Mouse (Mus musculus): ENCODE data around the gene Gm10471. TPM values are rescaled to one million over a fixed set of nuclear protein-coding genes. Genes with fewer than 3 reads are reported as not detected.
"Not testable (repeated sequence)": the region's sequence is repeated elsewhere in the genome, so short reads cannot be mapped to it uniquely, and the experiment has no call there.

Gm10471 gene
- 0.12 and 0.21 TPM in 2 replicates for polyA plus RNA-seq (2015; fragmentation: Nextera tagmentation; extraction: Ambion mirVana)

DNA sequence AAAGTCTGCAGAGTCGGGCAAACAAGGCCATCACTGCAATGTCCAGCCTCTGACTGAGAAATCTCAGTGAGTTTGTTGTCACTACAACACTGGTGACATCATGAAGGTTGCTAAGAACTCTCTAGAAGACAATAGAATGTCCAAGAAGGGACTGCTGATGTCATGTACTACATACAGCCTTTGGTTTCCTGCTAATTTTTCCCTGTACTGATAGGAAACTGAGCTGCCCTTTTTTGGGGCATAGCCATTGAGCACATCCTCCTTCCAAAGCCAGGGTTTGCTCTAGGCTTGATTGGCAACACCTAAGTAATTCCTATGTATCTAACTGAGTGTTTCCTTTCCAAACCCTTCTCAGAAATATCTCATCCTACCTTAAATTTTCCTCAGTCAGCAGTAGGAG lies at the start of gene Gm10471:
TSS of gene Gm10471 (minus strand) at position 101 of the 400 bp plus-strand sequence.
- not testable (repeated sequence) for ATAC-seq (ENCODE audit: low FRiP score, low read depth); H3K9me3 ChIP-seq
- 87% methylated on average over 1 of the region's 1 CpGs for WGBS

GRCm38 (mm10) chr5:26121321-26121720 lies 32.2 kb upstream of the Gm10471 start, which contains the start of gene Gm10220:
TSS of gene Gm10220 (minus strand) at chr5:26121421.
- not testable (repeated sequence) for H3K4me2 ChIP-seq; H3K36me3 ChIP-seq; H3K4me1 ChIP-seq (replicated peaks); H3K4me3 ChIP-seq; H3K9ac ChIP-seq; ATAC-seq (ENCODE audit: low FRiP score, low read depth); H3K9me3 ChIP-seq; H3K27me3 ChIP-seq; H3K27ac ChIP-seq (replicated peaks)
- no CpG with 5 or more reads among the region's 3 CpGs for WGBS

More for the DNA sequence above, at the start of gene Gm10471:
- not testable (repeated sequence) for H3K4me1 ChIP-seq (replicated peaks); H3K4me2 ChIP-seq; H3K36me3 ChIP-seq; H3K27ac ChIP-seq (replicated peaks); H3K9ac ChIP-seq; H3K4me3 ChIP-seq; H3K27me3 ChIP-seq

DNA sequence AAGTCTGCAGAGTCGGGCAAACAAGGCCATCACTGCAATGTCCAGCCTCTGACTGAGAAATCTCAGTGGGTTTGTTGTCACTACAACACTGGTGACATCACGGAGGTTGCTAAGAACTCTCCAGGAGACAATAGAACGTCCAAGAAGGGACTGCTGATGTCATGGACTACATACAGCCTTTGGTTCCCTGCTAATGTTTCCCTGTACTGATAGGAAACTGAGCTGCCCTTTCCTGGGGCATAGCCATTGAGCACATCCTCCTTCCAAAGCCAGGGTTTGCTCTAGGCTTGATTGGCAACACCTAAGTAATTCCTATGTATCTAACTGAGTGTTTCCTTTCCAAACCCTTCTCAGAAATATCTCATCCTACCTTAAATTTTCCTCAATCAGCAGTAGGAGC lies 16.2 kb upstream of the Gm10471 start, which contains the start of gene 5031410I06Rik:
TSS of gene 5031410I06Rik (minus strand) at position 101 of the 400 bp plus-strand sequence.
- H3K27me3 ChIP-seq; H3K4me1 ChIP-seq (replicated peaks); H3K4me3 ChIP-seq; H3K9ac ChIP-seq; H3K36me3 ChIP-seq; ATAC-seq (ENCODE audit: low FRiP score, low read depth); H3K9me3 ChIP-seq; H3K4me2 ChIP-seq; H3K27ac ChIP-seq (replicated peaks): not testable (repeated sequence)
- WGBS: no CpG with 5 or more reads among the region's 3 CpGs

- H3K36me3 ChIP-seq; H3K4me3 ChIP-seq; H3K9ac ChIP-seq; H3K27ac ChIP-seq (replicated peaks); H3K4me1 ChIP-seq (replicated peaks); H3K9me3 ChIP-seq; ATAC-seq (ENCODE audit: low FRiP score, low read depth); H3K4me2 ChIP-seq; H3K27me3 ChIP-seq: not testable (repeated sequence)
These were observed 10.1 kb downstream of the Gm10471 start for GRCm38 (mm10) chr5:26079023-26079422.

GRCm38 (mm10) chr5:26070716-26071115 lies 18.4 kb downstream of the Gm10471 start:
- no peaks in the 10 kb centered on the region for H3K4me1 ChIP-seq (replicated peaks)
- H3K4me3 ChIP-seq: no peak overlapping the region
- H3K9me3 ChIP-seq: no peaks in the 10 kb centered on the region
- no peaks in the 10 kb centered on the region for H3K36me3 ChIP-seq
- no peak for ATAC-seq (ENCODE audit: low FRiP score, low read depth)
- 92% methylated on average over 24 of the region's 24 CpGs for WGBS
- H3K9ac ChIP-seq: no peak overlapping the region
- H3K27ac ChIP-seq (replicated peaks): no peak overlapping the region
- no peaks in the 10 kb centered on the region for H3K27me3 ChIP-seq
- H3K4me2 ChIP-seq: no peak overlapping the region

DNA sequence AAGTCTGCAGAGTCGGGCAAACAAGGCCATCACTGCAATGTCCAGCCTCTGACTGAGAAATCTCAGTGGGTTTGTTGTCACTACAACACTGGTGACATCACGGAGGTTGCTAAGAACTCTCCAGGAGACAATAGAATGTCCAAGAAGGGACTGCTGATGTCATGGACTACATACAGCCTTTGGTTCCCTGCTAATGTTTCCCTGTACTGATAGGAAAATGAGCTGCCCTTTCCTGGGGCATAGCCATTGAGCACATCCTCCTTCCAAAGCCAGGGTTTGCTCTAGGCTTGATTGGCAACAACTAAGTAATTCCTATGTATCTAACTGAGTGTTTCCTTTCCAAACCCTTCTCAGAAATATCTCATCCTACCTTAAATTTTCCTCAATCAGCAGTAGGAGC lies 30.6 kb downstream of the Gm10471 start, which contains the start of gene Gm7347:
TSS of gene Gm7347 (minus strand) at position 101 of the 400 bp plus-strand sequence.
- not testable (repeated sequence) for H3K4me2 ChIP-seq; H3K36me3 ChIP-seq; H3K9me3 ChIP-seq; H3K9ac ChIP-seq; H3K4me3 ChIP-seq; ATAC-seq (ENCODE audit: low FRiP score, low read depth); H3K27me3 ChIP-seq; H3K4me1 ChIP-seq (replicated peaks); H3K27ac ChIP-seq (replicated peaks)
- no CpG with 5 or more reads among the region's 2 CpGs for WGBS

DNA sequence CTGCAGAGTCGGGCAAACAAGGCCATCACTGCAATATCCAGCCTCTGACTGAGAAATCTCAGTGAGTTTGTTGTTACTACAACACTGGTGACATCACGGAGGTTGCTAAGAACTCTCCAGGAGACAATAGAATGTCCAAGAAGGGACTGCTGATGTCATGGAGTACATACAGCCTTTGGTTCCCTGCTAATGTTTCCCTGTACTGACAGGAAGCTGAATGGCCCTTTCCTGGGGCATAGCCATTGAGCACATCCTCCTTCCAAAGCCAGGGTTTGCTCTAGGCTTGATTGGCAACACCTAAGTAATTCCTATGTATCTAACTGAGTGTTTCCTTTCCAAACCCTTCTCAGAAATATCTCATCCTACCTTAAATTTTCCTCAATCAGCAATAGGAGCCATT lies 49.6 kb downstream of the Gm10471 start, which contains the start of gene Speer4a:
TSS of gene Speer4a (minus strand) at position 101 of the 400 bp plus-strand sequence.
- WGBS: 81% methylated on average over 2 of the region's 2 CpGs
- H3K9me3 ChIP-seq; H3K4me1 ChIP-seq (replicated peaks); H3K4me3 ChIP-seq; H3K9ac ChIP-seq; H3K27me3 ChIP-seq; H3K4me2 ChIP-seq; H3K27ac ChIP-seq (replicated peaks); ATAC-seq (ENCODE audit: low FRiP score, low read depth); H3K36me3 ChIP-seq: not testable (repeated sequence)

Other genes starting within 250 kb of the Gm10471 start
- not detected in 2 replicates for gene Gm21663, start 146.9 kb downstream of the Gm10471 start, polyA plus RNA-seq (2015; fragmentation: Nextera tagmentation; extraction: Ambion mirVana)
- 0.10 and 0.18 TPM in 2 replicates for gene Gm21671, start 134.9 kb downstream of the Gm10471 start, polyA plus RNA-seq (2015; fragmentation: Nextera tagmentation; extraction: Ambion mirVana)
- 0.21 and 0.30 TPM in 2 replicates for gene Gm21680, start 116.6 kb downstream of the Gm10471 start, polyA plus RNA-seq (2015; fragmentation: Nextera tagmentation; extraction: Ambion mirVana)
- gene Gm21698, start 100.6 kb downstream of the Gm10471 start, polyA plus RNA-seq (2015; fragmentation: Nextera tagmentation; extraction: Ambion mirVana): 0.21 and 0.37 TPM in 2 replicates
- 0.31 and 0.33 TPM in 2 replicates for gene Gm1979, start 84.5 kb downstream of the Gm10471 start, polyA plus RNA-seq (2015; fragmentation: Nextera tagmentation; extraction: Ambion mirVana)
- 0.09 and 0.10 TPM in 2 replicates for gene Gm5862, start 66.4 kb downstream of the Gm10471 start, polyA plus RNA-seq (2015; fragmentation: Nextera tagmentation; extraction: Ambion mirVana)
- gene Speer4a, start 49.7 kb downstream of the Gm10471 start, polyA plus RNA-seq (2015; fragmentation: Nextera tagmentation; extraction: Ambion mirVana): 0.14 and 0.18 TPM in 2 replicates
- gene Gm7347, start 30.7 kb downstream of the Gm10471 start, polyA plus RNA-seq (2015; fragmentation: Nextera tagmentation; extraction: Ambion mirVana): 0.09 and 0.21 TPM in 2 replicates
- gene 5031410I06Rik, start 16.1 kb upstream of the Gm10471 start, polyA plus RNA-seq (2015; fragmentation: Nextera tagmentation; extraction: Ambion mirVana): 0.48 TPM in 1 of 2 replicates, not detected in the other
- 0.10 and 0.14 TPM in 2 replicates for gene Gm10220, start 32.1 kb upstream of the Gm10471 start, polyA plus RNA-seq (2015; fragmentation: Nextera tagmentation; extraction: Ambion mirVana)
- gene Gm7361, start 168.4 kb upstream of the Gm10471 start, polyA plus RNA-seq (2015; fragmentation: Nextera tagmentation; extraction: Ambion mirVana): 0.21 and 0.35 TPM in 2 replicates